Mouse (Mus musculus): ENCODE data around the gene Zglp1.

The Zglp1 gene

DNA sequence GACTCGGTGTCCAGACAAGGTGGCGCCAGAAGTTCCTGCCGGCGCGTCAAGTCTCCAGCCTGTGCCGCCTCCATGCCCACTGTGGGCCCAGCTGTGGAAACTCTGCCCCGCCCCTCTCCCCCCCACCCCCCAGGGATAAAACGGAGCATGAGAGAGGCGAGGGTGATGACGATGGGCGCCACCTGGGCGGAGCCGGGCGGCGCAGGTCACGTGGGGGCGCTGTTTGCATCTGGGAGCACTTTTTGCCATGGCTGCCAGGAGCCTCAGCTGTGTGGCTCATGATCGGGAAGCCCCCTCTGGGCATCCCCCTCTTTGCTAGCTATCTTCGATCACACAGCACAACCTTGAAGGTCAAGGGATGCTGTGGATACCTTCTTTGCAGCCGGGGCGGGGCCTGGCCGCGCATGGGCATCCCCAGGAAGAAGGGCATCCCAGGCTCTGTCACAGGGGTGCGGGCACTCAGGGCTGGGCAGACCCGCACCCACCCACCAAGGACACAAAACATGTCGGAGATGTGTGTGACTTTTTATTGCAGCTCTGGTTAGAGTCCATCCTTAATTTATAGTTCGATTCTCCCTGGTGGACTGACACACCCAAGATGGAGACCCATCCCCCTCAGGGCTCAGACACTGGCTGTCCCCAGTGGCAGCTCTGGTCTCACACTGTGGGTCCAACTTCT lies at the start of gene Zglp1:
Gene Zglp1 (minus strand): TSS at position 88 of the 679 bp plus-strand sequence.
- DNase-seq = no peak

DNA sequence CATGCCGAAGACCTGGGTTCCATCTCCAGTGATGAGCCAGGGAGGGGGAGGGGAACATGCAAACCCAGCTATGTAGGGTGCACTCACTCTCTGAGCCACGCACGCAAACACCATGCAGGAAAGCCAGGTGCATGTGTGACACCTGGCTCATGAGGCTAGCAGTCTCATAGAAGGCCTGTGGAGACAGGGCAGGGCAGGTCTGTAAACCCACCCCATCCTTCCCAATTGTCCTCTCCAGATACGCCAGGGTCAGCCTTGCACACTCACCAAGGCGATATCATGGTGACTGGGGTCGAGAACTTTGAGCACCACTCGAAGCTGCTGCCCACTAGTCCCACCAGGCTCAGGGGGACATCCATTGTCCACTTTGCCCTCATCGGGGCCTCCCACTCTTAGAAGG lies 48.2 kb upstream of the Zglp1 start:
- DNase-seq = no peak

DNA sequence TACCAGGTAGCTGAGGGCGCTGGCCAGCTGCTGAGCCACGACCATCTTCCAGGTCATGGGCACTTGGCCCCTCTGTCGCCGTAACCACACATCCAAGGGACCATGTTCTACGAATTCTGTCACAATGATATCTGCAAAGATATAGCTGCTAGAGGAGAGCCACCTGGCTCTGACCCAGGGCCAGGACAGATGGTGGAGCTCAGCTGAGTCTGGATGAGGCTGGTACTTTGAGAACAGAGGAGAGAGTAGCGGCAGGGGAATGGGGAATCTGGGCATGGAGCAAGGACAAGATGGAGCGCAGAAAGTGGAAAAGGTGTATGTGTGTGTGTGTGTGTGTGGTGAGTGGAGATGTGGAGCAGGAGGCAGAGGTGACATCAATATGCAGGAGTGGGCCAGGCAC lies 47.3 kb upstream of the Zglp1 start:
- DNase-seq = no peak

DNA sequence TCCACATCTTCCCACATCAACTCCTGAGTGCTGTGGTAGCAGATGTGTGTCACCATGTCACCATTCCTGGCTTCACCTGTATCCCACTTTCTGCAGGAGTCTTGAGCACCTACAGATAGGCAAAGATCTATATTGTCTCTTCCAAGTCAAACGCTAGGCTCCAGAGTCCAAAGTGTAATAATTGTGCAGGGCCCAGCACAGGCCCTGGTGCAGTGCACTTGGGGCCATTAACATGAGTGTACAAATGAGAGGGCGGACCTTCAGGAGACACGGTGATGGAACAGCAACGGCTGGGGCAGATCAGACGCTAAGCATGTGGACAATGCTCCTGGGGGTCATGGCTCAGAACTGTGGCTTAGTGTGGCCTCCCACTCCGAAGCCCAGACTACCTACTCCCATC lies 46.9 kb upstream of the Zglp1 start:
- no peak for DNase-seq

DNA sequence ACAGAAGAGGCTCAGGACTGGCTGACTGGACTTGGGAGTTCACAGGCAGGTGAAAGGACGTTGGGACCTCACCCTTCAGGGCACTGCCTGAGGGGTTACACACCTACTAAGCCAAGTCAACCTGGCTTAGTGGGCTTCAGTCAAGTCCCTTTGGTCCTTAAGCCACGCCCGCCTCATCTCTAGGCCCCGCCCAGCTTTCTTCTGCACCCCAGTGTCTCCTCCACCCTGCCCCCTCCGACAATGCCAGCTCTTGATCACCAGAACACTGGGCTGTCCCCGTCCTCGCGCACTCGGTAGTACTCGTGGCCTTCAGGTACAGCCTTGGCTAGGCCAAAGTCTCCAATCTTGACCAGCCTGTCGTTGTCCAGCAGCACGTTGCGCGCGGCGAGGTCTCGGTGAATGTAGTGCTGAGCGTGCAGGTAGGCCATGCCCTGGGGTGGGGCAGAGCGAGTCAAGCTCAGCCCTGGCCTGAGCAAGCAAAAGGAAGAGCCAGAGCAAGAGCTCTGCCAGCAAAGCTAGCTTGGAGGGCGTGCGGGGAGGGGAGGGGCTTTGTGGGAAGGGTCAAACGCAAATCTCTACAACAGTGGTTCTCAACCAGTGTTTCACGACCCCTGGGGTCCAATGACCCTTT lies 40.8 kb upstream of the Zglp1 start:
- no peak for DNase-seq

DNA sequence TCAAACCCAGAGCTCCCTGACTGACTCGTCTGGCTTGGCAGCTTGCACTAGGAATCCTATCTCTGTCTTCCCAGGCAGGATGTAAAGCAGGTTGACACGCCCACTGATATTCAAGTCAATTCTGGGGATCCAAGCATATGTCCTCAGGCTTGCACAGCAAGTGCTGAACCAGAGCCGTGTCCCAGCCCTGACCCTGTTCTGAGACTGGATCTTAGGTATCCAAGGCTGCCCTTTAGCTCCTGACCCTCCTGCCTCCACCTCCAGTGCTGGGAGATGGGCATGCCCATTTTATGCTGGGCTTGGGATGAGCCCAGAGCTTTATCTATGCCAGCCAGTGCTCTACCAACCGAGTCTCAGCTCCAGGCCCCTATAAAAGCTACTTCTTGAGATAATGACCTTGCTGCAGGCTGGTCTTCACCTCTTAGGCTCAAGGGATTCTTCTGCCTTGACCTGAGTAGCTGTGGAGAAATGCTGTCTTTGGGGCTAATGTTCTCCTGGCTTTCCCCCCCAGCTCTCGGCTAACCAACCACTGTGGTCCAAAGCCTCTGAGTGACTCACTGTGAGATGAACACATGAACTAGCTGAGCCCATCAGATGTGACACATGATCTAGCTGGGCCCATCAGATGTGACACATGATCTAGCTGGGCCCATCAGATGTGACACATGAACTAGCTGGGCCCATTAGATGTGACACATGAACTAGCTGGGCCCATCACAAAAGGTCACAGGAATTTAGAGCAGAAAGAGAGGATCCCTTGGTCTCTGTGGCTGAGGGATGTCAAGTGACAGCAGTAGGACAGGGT lies 39.1 kb upstream of the Zglp1 start:
- no peak for DNase-seq

DNA sequence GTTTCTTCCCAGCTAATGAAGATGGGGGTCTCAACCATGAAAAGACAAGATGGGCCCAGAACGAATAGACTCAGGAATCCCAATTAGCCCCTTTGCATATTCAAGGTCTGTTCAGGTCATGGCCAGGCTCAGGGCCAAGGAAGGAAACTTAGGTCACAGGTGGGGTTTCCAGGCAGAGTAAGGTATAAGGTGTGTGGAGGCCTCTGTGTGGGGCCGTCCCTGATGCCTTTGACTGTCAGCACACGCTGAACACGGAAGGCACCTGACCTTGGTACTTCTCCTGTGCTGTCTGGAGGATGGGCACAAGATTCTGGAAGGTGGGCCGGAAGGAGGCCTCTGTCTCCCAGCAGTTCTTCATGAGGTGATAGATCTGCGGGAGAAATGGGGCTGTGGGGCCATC lies 37.9 kb upstream of the Zglp1 start:
- no peak for DNase-seq

DNA sequence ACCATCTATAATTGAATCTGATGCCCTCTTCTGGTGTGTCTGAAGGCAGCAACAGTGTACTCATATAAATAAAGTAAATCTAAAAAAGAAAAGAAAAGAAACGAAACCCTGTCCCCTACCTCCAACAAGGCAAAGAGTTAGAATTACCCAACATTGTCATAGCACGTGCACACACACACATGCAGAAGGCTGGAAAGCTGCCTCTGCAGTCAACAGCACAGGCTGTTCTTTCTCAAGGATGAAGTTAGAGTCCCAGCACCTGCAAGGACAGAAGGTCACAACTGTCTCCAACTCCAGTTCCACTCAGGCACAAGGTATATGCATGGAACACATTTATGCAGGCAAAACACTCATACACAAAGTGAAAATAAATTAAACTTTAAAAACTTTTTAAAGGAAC lies 35.2 kb upstream of the Zglp1 start:
- DNase-seq = no peak

DNA sequence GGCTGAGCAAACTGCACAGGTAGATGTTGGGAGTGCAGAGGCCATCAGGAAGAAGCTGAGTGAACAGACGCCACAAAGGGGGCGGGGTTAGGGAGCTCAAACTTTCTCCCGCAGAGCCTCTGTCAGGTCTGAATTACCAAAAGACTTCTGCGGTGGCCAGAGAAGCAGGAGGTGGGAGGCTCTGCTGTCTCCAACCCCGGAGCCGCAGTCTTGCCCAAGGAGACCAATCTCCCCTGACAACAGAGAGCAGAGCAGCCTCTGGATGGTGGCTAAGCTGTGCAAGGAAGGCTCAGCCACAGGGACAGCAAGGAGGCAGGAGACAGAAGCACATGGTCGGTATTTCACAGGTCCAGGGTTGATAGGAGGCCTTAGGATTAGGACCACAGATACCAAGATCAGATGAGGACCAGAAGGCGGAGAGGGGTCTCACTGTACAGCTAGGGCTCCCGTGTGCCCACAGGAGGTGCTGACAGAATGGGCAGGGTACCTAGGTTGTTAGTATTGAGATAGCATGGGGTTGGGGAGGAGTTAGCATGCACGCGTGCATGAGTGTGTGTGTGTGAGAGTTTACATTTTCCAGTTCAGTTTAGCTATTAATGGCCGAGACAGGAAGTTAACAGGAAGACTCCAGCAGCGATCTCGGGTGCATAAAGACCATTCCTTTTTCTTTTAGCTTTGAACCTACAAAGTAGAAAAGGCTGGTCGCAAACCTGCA lies 33.7 kb upstream of the Zglp1 start:
- no peak for DNase-seq

DNA sequence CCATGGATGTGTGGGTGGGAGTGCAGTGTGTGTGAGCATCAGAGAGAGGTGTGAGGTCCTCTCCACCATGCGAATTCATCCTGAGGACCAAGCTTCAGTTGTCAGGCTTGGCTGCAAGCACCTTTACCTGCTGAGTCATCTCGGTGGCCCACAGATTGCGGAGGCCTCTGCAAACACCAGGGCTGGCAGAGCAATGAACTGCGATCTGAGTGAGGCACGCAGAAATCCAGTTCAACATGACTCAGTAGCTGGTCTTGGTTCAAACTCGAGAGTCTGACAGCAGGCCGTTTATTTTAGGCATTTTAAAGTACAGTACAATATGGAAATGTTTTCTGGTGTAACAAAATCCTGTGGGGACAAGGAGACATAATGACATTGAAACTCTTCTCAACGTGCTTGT lies 30.9 kb upstream of the Zglp1 start:
- no peak for DNase-seq

DNA sequence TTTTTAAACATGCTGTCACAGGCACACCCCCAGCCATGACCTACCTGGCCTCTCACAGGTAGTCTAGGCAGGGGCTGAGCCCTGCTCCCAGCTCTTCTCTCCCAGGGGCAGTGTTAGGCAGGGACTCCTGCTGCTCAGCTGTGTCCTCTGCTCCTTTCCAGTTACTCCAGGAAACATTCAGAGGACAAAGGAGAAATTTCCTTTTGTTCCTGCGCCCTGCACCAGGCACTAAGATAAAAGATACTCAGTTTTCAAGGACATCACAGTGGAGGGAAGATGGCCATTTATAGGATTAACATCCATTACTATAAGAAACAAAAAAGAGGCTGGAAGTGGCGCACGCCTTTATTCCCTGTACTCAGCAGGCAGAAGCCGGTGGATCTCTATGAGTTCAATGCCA lies 29.1 kb upstream of the Zglp1 start:
- no peak for DNase-seq

DNA sequence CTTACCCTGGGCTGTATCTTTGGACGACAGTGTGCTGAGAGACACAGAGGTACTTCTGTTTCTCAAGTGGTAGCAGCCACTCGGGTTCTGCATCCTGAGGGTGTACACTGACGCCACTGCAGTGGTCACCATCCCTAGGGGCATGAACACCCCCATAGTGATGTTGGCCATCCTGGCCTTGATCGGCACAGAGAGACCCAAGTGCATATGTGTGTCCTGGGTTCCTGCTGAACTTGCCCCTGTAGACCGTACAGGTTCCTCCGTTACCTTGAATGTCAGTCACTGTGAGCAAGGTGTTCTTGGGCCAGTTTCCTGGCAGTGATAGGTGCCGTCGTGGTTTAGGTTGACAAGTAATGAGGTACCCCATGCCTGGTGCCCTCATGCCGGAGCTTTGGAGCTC lies 26.5 kb upstream of the Zglp1 start:
- no peak for DNase-seq

DNA sequence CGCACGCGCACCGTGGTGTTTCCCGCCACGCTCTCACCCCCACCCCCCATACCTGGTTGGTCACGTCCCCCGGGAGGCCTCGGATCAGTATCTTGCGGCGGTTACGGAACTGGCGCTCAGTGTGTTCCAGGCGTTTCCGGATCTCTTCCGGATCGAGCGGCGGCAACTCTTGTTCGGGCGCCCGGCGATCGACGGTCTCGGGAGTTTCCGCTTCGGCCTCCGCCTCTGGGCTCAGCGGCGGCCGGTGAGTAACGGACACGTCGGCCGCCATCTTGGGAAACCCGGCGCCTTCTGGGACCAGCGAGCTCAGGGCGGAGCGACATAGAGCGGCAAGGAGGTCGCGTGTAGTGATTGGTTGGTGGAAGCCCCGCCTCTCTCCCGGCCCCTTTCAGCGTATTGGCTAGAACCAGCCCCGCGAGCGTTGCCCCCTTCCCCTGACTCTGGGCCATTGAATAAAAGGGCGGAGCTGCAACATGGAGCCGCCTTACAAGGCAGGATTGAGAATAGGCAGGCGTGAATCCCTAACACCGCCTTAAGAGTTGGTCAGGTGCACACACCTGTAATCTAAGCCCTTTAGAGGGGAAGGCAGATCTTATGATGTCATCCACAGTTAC lies 24.9 kb upstream of the Zglp1 start, which contains the start of the genes Gm38431 and Raver1:
Gene Gm38431 (minus strand): TSS at position 291 of the 614 bp plus-strand sequence.
Gene Raver1 (minus strand): TSS at position 302 of the 614 bp plus-strand sequence.
- peak; percentile 99 for DNase-seq

DNA sequence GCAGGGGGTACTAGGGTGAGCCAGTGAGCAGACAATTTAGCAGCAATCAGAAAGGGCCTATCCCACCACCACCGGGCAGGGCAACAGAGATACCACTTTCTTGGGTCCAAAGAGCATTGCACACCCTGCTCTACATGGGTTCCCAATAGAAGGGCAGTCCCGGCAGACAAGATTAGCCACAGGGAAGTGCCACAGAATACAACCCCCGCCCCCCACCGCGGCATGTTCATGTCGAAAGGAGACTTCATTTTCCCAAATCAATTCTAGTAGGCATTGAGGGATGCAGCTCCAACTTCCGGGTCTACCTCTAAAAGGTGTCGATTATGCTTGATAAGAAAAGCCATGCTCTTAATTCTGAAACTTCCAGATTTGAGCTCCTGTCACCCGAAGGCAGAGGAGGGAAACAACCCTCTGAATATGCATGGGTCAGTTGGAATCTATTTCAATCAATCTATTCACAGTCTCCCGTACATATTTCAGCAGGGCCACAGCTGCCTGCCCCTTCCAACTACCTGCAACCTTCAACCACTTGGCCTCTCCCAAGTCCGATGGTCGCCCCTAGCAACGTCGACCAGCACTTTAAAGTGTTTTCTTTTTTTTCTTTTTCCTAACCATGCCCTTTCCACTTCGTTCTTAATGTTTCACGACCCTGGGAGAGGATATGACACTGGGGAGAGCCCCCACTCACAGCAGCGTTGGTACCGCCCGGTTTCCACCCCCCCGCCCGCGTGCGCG lies 24.2 kb upstream of the Zglp1 start:
- no peak for DNase-seq

DNA sequence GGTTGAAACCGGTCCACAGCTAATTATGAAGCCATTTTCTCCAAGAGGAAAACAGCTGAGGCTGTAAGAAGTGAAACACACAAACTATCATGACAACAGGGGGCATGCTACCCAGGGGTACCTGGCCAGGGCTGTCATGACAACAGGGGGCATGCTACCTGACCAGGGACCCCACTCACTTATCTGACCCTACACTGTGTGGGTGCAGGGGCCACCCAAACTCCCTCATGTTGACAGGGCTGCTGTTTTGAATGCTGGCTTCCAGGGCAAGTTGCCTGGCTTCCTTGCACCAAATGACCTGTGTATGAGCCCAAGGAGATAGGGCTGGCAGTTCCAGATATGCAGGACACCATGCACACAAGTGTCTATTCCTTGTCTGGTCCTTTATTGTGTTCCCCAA lies 23.6 kb upstream of the Zglp1 start:
- no peak for DNase-seq

DNA sequence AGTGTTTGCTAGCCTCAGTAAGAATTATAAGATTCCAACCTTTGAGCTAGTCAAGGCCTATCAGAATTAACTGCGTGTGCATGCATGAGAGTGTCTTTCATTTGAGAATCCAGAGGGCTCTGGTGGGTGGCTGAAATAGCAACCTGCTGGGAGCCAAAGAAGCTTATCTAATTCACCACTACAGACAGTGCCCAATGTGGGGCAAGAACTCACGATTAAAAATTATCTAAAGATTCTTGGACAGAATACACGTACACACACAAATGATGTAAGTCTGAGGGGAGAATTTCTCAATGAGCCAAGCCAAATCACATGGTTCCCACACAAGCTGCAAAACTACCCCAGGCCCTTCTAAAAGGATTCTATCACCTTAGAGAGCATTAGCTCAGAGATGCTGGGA lies 16.4 kb upstream of the Zglp1 start:
- no peak for DNase-seq

DNA sequence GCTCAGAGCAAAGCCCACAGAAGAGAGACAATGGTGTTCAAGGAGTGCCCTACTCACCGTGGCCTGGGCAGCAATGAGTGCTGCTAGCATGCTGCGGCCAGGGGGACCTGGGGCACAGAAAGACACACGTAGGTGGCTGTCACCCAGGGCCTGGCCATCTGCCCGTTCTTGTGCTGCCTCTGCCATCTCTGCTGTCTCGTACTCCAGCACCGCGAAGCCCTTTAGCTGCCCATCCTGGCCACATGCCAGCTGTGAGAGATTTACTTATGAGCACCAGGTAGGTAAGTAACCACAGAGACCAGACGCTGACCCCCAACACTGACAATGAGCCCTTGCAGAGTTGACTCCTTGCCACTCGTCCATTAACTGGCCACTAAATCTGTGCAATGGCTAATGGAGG lies 14.2 kb upstream of the Zglp1 start:
- peak in 1 of 2 experiments; percentile 15 for DNase-seq

DNA sequence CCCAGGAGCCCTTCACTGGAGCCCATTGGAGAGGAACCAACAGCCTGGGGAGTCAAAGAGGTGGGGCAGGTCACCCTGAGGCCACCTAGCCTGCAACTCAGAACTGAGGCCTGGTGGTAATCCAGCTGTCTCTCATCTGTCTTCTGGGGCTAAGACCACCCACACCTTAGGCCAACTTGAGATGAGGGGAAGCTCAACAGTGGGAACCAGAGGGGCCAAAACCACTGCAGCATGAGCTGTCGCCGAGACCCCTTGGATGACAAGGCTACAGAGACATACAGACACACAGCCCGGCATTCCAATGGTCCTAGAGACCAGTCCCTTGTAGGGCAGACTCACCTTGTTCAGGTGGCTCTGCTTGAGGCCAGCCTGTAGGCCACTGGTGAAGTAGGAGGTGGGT lies 8.7 kb upstream of the Zglp1 start:
- DNase-seq = no peak

DNA sequence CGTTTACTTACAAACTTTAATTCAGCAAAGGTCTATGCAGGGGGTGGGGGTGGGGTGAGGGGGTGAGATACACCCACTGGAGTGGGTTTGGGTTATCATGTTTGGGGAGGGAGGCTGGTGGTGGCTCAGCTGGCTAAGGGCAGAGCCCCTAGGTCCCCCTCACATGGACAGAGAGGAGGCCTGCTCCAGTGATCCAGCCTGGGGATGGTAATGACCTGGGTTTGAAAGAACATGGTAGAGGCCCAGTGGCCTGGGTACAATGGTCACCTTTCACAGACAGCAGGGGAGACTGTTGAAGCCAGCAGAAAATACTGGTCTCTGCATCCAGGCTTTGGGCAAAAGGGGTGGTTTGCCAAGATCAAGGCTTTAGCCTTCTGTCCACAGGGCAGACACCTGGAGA lies 7.3 kb upstream of the Zglp1 start:
- no peak for DNase-seq

DNA sequence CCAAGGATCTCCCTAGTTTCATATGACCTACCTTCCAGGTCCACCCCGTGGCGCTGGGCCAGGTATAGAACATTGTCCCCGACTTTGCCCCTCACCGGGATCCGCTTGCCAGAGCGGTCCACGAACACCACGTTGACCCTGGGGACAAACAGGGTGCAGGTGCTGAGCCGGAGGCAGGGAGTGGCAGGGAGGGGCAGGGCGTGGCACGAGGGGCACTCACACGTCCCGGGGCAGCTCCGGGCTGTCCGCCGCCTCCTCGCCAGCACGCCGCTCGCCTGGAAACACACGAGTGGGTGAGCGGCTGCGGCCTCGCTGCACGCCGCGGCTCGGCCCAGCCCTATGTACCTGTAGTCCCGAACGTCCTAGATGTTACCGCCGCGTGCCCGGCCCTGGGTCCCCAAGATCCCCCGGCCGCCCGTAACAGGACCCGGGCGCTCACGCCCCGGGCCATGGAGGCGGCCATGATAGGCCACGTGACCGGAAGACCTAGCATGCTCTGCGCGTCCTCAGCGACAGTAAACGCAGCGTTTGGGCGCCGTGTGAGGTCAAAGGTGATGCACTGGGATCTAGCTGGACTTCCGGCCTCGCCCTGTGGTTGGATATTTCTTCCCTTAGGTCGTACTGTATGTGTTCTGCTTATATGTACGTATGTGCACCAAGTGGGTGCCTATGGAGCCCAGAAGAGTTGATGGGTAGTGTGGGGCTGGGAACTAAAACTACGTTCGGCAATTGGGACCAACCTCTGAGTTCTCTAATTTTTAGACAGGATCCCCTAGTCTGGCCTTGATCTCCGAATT lies 6.3 kb upstream of the Zglp1 start, which contains the start of the genes Gm49373 and Fdx1l:
Gene Gm49373 (minus strand): TSS at position 53 of the 797 bp plus-strand sequence.
Gene Fdx1l (minus strand): TSS at position 571 of the 797 bp plus-strand sequence.
- DNase-seq = peak; percentile 89 to 93

DNA sequence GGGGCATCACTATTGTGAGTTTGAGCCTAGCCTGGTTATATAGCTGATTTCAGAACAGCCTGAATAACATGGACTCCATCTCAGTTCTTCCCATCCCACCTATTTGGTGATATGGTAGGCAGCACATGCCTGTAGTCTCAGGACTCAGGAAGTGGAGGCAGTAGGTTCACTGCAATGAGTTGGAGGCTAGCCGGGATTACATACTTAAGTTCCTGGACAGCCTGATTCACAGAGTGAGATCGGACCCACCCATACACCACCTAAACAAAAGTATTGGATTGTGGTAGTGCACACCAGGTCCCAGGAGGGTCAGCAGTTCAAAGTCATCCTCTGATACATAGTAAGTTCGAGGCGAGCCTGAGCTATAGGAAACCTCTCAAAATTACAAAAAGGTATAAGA lies 5.7 kb upstream of the Zglp1 start:
- DNase-seq = no peak

Data from lung, adult 18-20 months (tissue).